Mouse (Mus musculus) forelimb bud, embryonic 11.5 days (tissue): ENCODE results near the gene Trem3.

Experiments used
- DNase-seq: peaks from one replicate; pipeline ENCODE4 v3.0.0-alpha.2; 2012; ENCODE audit warnings: low read depth, low spot score

Gene Trem3

GRCm38 (mm10) chr17:48247221-48247928 is at the start of gene Trem3:
Gene Trem3 (plus strand): TSS chr17:48247777.
- DNase-seq = no peak

GRCm38 (mm10) chr17:48203086-48203485 is 44.5 kb upstream of the Trem3 start:
- DNase-seq = no peak

GRCm38 (mm10) chr17:48212596-48212995 is 35.0 kb upstream of the Trem3 start:
- DNase-seq = no peak

GRCm38 (mm10) chr17:48213511-48213910 is 34.1 kb upstream of the Trem3 start:
- DNase-seq = no peak

GRCm38 (mm10) chr17:48215429-48215828 is 32.1 kb upstream of the Trem3 start:
- no peak for DNase-seq

GRCm38 (mm10) chr17:48230680-48231079 is 16.9 kb upstream of the Trem3 start:
- no peak for DNase-seq

GRCm38 (mm10) chr17:48232518-48232917 is 15.1 kb upstream of the Trem3 start, which contains the start of gene Trem1:
Gene Trem1 (plus strand): TSS chr17:48232768.
- DNase-seq = no peak

- DNase-seq = no peak
Measured at GRCm38 (mm10) chr17:48233789-48234188, 13.8 kb upstream of the Trem3 start.

- DNase-seq = no peak
Measured at GRCm38 (mm10) chr17:48234550-48234949, 13.0 kb upstream of the Trem3 start.

GRCm38 (mm10) chr17:48235773-48236370 is 11.7 kb upstream of the Trem3 start:
- peak; percentile 70 for DNase-seq

- DNase-seq = no peak
Measured at GRCm38 (mm10) chr17:48237621-48238020, 10.0 kb upstream of the Trem3 start.

GRCm38 (mm10) chr17:48249039-48249438 is 1.5 kb downstream of the Trem3 start:
- DNase-seq = no peak

- no peak for DNase-seq
Measured at GRCm38 (mm10) chr17:48249501-48249900, 1.9 kb downstream of the Trem3 start.

- DNase-seq = no peak
Measured at GRCm38 (mm10) chr17:48250631-48251030, 3.1 kb downstream of the Trem3 start.

- no peak for DNase-seq
Measured at GRCm38 (mm10) chr17:48256575-48256974, 9.0 kb downstream of the Trem3 start.

GRCm38 (mm10) chr17:48261868-48262267 is 14.3 kb downstream of the Trem3 start:
- no peak for DNase-seq

- DNase-seq = no peak
Measured at GRCm38 (mm10) chr17:48263741-48264362, 16.3 kb downstream of the Trem3 start, which contains the start of gene Treml4. Gene Treml4 (plus strand): TSS chr17:48264295.

GRCm38 (mm10) chr17:48264662-48265061 is 17.1 kb downstream of the Trem3 start:
- no peak for DNase-seq

- peak; percentile 10 for DNase-seq
Measured at GRCm38 (mm10) chr17:48266138-48266537, 18.6 kb downstream of the Trem3 start.

GRCm38 (mm10) chr17:48266610-48267304 is 19.2 kb downstream of the Trem3 start:
- no peak for DNase-seq

GRCm38 (mm10) chr17:48267591-48267990 is 20.0 kb downstream of the Trem3 start:
- no peak for DNase-seq

GRCm38 (mm10) chr17:48268276-48268675 is 20.7 kb downstream of the Trem3 start:
- DNase-seq = no peak
